Mouse (Mus musculus): ENCODE results near the gene A3galt2.

The A3galt2 gene

GRCm38 (mm10) chr4:128760029-128760428 lies 4.9 kb downstream of the A3galt2 start:
- DNase-seq, result no peak

GRCm38 (mm10) chr4:128766929-128767328 lies 11.8 kb downstream of the A3galt2 start:
- no peak for DNase-seq

GRCm38 (mm10) chr4:128768120-128768519 lies 13.0 kb downstream of the A3galt2 start:
- DNase-seq, result no peak

- DNase-seq, result no peak
These were observed 14.6 kb downstream of the A3galt2 start for GRCm38 (mm10) chr4:128769569-128770355.

- no peak for DNase-seq
These were observed 15.5 kb downstream of the A3galt2 start for GRCm38 (mm10) chr4:128770698-128771097.

- no peak for DNase-seq
These were observed 18.7 kb downstream of the A3galt2 start for GRCm38 (mm10) chr4:128773820-128774219.

GRCm38 (mm10) chr4:128774467-128774866 lies 19.3 kb downstream of the A3galt2 start:
- peak; percentile 70 for DNase-seq

GRCm38 (mm10) chr4:128776568-128777289 lies 21.6 kb downstream of the A3galt2 start:
- DNase-seq, result peak; percentile 88

GRCm38 (mm10) chr4:128777593-128777992 lies 22.4 kb downstream of the A3galt2 start:
- no peak for DNase-seq

GRCm38 (mm10) chr4:128782037-128782436 lies 26.9 kb downstream of the A3galt2 start:
- DNase-seq, result no peak

GRCm38 (mm10) chr4:128782645-128783044 lies 27.5 kb downstream of the A3galt2 start:
- no peak for DNase-seq

- no peak for DNase-seq
These were observed 29.9 kb downstream of the A3galt2 start for GRCm38 (mm10) chr4:128784950-128785631.

- no peak for DNase-seq
These were observed 30.9 kb downstream of the A3galt2 start for GRCm38 (mm10) chr4:128785921-128786654.

- DNase-seq, result no peak
These were observed 32.1 kb downstream of the A3galt2 start for GRCm38 (mm10) chr4:128787023-128787939.

- DNase-seq, result no peak
These were observed 32.9 kb downstream of the A3galt2 start for GRCm38 (mm10) chr4:128788108-128788507.

- DNase-seq, result peak; percentile 64
These were observed 34.5 kb downstream of the A3galt2 start for GRCm38 (mm10) chr4:128789646-128790045.

GRCm38 (mm10) chr4:128793710-128794109 lies 38.5 kb downstream of the A3galt2 start:
- DNase-seq, result no peak

GRCm38 (mm10) chr4:128794198-128794597 lies 39.0 kb downstream of the A3galt2 start:
- DNase-seq, result peak; percentile 86

GRCm38 (mm10) chr4:128795596-128795995 lies 40.4 kb downstream of the A3galt2 start:
- no peak for DNase-seq

GRCm38 (mm10) chr4:128796788-128797187 lies 41.6 kb downstream of the A3galt2 start:
- DNase-seq, result no peak

GRCm38 (mm10) chr4:128801675-128802465 lies 46.7 kb downstream of the A3galt2 start:
- DNase-seq, result no peak

Data from kidney, adult 18-20 months (tissue).